Mouse (Mus musculus): ENCODE measurements around the gene Megf11. TPM values are rescaled to one million over a fixed set of nuclear protein-coding genes. Genes with fewer than 3 reads are reported as not detected.

The Megf11 gene
- polyA plus RNA-seq, 1 experiment from 2014 or later = 1.0 TPM

GRCm38 (mm10) chr9:64649393-64649792 is 264.0 kb downstream of the Megf11 start:
- 72% methylated on average over 9 of the region's 9 CpGs for WGBS
- Histone ChIP-seq H3K9me3 (no peaks in the 10 kb centered on the region), H3K9ac (no peak overlapping the region), H3K4me2 (no peak overlapping the region), H3K27me3 (no peaks in the 10 kb centered on the region), H3K36me3 (no peaks in the 10 kb centered on the region), H3K4me1 (no peaks in the 10 kb centered on the region), H3K4me3 (no peak overlapping the region), H3K27ac (no peak overlapping the region)
- no peak for ATAC-seq (ENCODE audit: borderline replicate concordance, extremely low read depth, low FRiP score, low TSS enrichment)

- H3K4me1 ChIP-seq = no peaks in the 10 kb centered on the region
- no peaks in the 10 kb centered on the region for H3K27me3 ChIP-seq
- H3K36me3 ChIP-seq = no peaks in the 10 kb centered on the region
- no peaks in the 10 kb centered on the region for H3K9me3 ChIP-seq
- no peak overlapping the region for H3K9ac ChIP-seq
- no peak overlapping the region for H3K4me3 ChIP-seq
- no peak overlapping the region for H3K27ac ChIP-seq
- 34% methylated on average over 2 of the region's 2 CpGs for WGBS
- no peak for ATAC-seq (ENCODE audit: borderline replicate concordance, extremely low read depth, low FRiP score, low TSS enrichment)
- no peak overlapping the region for H3K4me2 ChIP-seq
Measured at GRCm38 (mm10) chr9:64649892-64650291, 264.5 kb downstream of the Megf11 start.

DNA sequence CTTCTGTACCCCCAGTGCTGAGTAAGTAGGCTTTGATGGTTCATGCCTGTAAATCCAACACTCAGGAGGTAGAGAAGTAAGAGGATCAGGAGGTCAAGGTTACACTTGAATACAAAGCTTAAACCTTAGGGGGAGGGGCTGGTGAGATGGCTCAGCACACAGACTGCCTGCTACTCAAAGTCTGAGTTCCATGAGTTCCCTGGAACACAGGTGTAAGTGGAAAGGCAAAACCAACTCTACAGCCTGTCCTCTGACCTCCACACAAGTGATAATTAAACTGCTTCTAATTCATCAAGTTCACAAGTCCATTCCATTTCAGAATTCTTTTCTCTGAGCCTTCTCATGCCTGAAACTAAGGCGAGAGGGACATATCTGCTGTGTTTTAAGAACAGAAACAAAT is 265.8 kb downstream of the Megf11 start:
- no peaks in the 10 kb centered on the region for H3K9me3 ChIP-seq
- H3K27ac ChIP-seq = no peak overlapping the region
- ATAC-seq (ENCODE audit: borderline replicate concordance, extremely low read depth, low FRiP score, low TSS enrichment) = no peak
- H3K27me3 ChIP-seq = no peaks in the 10 kb centered on the region
- H3K9ac ChIP-seq = no peak overlapping the region
- H3K4me1 ChIP-seq = no peaks in the 10 kb centered on the region
- no peaks in the 10 kb centered on the region for H3K36me3 ChIP-seq
- 66% methylated on average over 1 of the region's 1 CpGs for WGBS
- H3K4me3 ChIP-seq = no peak overlapping the region
- no peak overlapping the region for H3K4me2 ChIP-seq

- Histone ChIP-seq H3K27ac (no peak overlapping the region), H3K36me3 (no peaks in the 10 kb centered on the region), H3K9me3 (no peaks in the 10 kb centered on the region), H3K27me3 (no peaks in the 10 kb centered on the region), H3K9ac (no peak overlapping the region), H3K4me1 (no peaks in the 10 kb centered on the region), H3K4me3 (no peak overlapping the region), H3K4me2 (no peak overlapping the region)
- no peak for ATAC-seq (ENCODE audit: borderline replicate concordance, extremely low read depth, low FRiP score, low TSS enrichment)
- 29% methylated on average over 4 of the region's 4 CpGs for WGBS
Measured at GRCm38 (mm10) chr9:64651689-64652088, 266.3 kb downstream of the Megf11 start.

DNA sequence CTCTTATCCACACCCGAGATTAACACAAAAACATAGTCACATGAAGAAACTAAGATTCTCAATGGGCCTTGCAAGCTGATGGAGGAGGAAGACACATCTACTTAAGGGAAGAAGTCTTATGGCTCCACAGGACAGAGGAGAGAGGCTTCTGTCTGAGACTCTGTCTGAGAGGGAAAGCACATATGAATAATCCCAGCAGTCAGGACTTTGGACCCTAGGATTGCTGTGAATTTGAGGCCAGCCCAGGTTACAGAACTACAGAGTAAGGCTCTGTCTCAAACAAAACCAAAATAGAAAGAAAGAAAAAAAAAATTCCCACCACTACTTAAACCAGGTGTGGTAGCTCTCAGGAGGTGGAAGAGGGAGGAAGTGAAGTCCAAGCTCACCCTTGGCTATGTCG is 266.7 kb downstream of the Megf11 start:
- no peak overlapping the region for H3K4me2 ChIP-seq
- H3K27ac ChIP-seq = no peak overlapping the region
- H3K36me3 ChIP-seq = no peaks in the 10 kb centered on the region
- no peaks in the 10 kb centered on the region for H3K27me3 ChIP-seq
- ATAC-seq (ENCODE audit: borderline replicate concordance, extremely low read depth, low FRiP score, low TSS enrichment) = no peak
- WGBS = 41% methylated on average over 2 of the region's 2 CpGs
- H3K9ac ChIP-seq = no peak overlapping the region
- no peaks in the 10 kb centered on the region for H3K9me3 ChIP-seq
- H3K4me3 ChIP-seq = no peak overlapping the region
- H3K4me1 ChIP-seq = no peaks in the 10 kb centered on the region

DNA sequence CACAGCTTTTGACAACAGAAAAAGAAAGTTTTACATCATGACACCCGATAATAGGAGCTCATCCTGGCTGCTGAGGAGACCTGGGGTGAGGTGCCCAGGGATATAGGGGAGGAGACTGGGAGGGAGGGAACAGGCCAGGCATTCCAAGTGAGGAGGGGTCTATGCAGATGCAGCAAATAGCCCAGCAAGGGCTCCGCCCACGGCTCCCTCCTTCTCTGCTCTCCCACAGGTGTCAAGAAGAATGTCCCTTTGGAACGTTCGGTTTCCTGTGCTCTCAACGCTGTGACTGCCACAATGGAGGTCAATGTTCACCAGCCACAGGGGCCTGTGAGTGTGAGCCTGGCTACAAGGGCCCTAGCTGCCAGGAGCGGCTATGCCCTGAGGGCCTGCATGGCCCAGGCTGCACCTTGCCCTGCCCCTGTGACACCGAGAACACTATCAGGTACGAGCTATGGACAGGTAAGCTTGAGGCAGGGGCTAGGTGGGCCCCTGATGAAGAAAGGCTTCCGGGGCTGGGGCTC is 267.5 kb downstream of the Megf11 start:
- no peaks in the 10 kb centered on the region for H3K36me3 ChIP-seq
- H3K27me3 ChIP-seq = no peaks in the 10 kb centered on the region
- H3K9me3 ChIP-seq = no peaks in the 10 kb centered on the region
- no peak overlapping the region for H3K9ac ChIP-seq
- H3K4me3 ChIP-seq = no peak overlapping the region
- H3K4me1 ChIP-seq = no peaks in the 10 kb centered on the region
- H3K4me2 ChIP-seq = no peak overlapping the region
- no peak overlapping the region for H3K27ac ChIP-seq
- no peak for ATAC-seq (ENCODE audit: borderline replicate concordance, extremely low read depth, low FRiP score, low TSS enrichment)
- WGBS = 59% methylated on average over 10 of the region's 10 CpGs

DNA sequence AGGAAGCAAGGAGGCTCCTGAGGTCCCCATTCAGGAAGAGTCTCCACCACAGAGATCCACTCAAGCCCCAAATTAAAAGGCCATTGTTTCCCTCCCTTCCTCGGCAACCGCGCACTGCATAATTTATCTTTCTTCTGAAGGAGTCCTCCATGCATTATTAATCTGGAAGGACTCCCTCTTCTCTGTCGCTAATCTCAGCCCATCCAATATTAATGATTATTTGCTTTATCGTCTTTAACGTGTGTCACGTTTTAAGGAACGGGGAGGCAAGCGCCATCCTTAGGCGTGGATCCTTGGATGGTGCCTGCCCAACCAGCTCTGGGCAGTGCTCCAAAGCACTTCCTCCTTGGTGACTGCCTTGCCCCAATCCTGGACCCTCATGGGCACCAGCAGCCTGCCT is 269.3 kb downstream of the Megf11 start:
- Histone ChIP-seq H3K9me3 (no peaks in the 10 kb centered on the region), H3K9ac (no peak overlapping the region), H3K4me2 (no peak overlapping the region), H3K27me3 (no peaks in the 10 kb centered on the region), H3K36me3 (no peaks in the 10 kb centered on the region), H3K27ac (no peak overlapping the region), H3K4me1 (no peaks in the 10 kb centered on the region), H3K4me3 (no peak overlapping the region)
- no peak for ATAC-seq (ENCODE audit: borderline replicate concordance, extremely low read depth, low FRiP score, low TSS enrichment)
- WGBS = 83% methylated on average over 10 of the region's 10 CpGs

DNA sequence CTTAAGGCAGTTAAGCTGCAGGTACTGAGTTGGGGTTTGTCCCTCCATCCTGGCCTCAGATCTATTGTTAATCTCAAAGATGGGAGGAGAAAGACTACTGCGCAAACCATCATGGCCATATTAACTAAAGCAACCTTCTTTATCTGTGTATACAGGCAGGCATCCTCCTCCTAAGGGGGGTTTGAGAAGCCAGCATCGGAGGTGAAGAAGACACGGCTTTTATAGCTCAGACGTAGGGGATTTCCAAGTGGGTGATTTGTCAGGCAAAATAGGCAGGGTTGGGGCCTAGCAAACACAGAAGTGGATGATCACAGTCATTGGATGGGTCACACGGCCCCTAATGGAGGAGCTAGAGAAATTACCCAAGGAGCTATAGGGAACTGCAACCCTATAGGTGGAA is 271.2 kb downstream of the Megf11 start:
- Histone ChIP-seq H3K27ac (no peak overlapping the region), H3K9me3 (no peaks in the 10 kb centered on the region), H3K36me3 (no peaks in the 10 kb centered on the region), H3K4me1 (no peaks in the 10 kb centered on the region), H3K4me3 (no peak overlapping the region), H3K9ac (no peak overlapping the region), H3K4me2 (no peak overlapping the region), H3K27me3 (no peaks in the 10 kb centered on the region)
- whole genome bisulfite sequencing = 87% methylated on average over 5 of the region's 5 CpGs
- no peak for ATAC-seq (ENCODE audit: borderline replicate concordance, extremely low read depth, low FRiP score, low TSS enrichment)

DNA sequence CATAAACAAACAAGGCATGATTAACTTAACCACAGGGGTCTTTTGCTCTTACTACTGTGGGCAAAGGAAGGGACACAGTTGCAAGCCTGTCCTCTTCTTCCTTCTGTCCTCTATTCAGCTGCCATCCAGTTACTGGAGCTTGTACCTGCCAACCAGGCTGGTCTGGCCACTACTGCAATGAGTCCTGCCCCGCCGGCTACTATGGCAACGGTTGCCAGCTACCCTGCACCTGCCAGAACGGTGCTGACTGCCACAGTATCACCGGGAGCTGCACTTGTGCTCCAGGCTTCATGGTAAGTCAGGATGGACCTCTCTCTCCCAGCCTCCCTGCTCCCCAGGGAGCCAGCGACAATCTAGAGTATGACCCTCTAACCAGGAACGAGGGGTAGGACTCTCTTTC is 274.8 kb downstream of the Megf11 start:
- H3K9me3 ChIP-seq = no peaks in the 10 kb centered on the region
- whole genome bisulfite sequencing = 66% methylated on average over 7 of the region's 7 CpGs
- H3K36me3 ChIP-seq = no peaks in the 10 kb centered on the region
- H3K27me3 ChIP-seq = no peaks in the 10 kb centered on the region
- H3K27ac ChIP-seq = no peak overlapping the region
- no peak for ATAC-seq (ENCODE audit: borderline replicate concordance, extremely low read depth, low FRiP score, low TSS enrichment)
- H3K4me1 ChIP-seq = no peaks in the 10 kb centered on the region
- no peak overlapping the region for H3K9ac ChIP-seq
- H3K4me2 ChIP-seq = no peak overlapping the region
- no peak overlapping the region for H3K4me3 ChIP-seq

DNA sequence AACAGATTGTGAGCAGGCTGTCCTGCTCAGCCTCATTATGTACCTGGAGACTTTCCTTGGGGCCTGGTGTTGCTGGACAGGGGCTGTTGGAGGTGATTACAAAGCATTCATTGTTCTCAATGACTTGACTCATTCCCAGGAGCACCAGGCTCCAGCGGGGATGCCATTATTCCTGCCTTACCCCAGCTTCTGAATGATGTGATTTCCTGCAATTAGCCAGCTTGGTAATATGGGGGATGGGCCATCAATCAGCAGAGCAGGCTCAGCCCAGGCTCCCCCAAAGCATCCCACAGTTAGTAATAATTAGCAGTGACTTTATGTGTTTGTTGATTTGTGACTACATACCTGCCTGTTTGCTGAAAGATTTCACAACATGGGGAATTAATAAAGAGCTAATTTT is 279.2 kb downstream of the Megf11 start:
- ATAC-seq (ENCODE audit: borderline replicate concordance, extremely low read depth, low FRiP score, low TSS enrichment) = no peak
- Histone ChIP-seq H3K4me1 (0 out of 2 replicates have a peak, but pooled peaks cover 2% of the 10 kb centered on the region), H3K9ac (no peak overlapping the region), H3K9me3 (no peaks in the 10 kb centered on the region), H3K27me3 (no peaks in the 10 kb centered on the region), H3K27ac (no peak overlapping the region), H3K4me3 (no peak overlapping the region), H3K4me2 (no peak overlapping the region), H3K36me3 (no peaks in the 10 kb centered on the region)
- 9% methylated on average over 1 of the region's 1 CpGs for WGBS

DNA sequence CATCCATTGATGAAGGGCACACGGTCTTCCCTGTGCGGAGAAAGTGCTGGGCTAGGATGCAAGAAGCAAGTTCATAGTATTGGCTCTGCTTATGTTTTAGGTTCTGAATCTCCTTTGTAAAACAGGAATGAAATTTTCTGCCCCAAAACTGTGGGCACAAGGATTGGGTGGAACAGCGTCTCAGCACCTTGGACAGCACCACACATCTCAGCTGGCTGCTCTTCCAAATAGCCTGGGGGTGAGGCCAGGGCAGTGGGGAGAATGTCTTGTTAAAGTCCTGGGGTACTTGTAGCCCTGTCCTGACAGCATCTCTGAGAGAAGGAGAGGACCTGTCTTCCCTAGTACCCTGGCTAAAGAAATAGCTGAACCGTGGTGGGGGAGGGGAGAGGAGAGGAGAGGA is 281.1 kb downstream of the Megf11 start:
- no peak overlapping the region for H3K4me2 ChIP-seq

GRCm38 (mm10) chr9:64667513-64667912 is 282.1 kb downstream of the Megf11 start:
- H3K4me3 ChIP-seq = no peak overlapping the region
- H3K27ac ChIP-seq = no peak overlapping the region
- WGBS = 5% methylated on average over 5 of the region's 5 CpGs
- no peak overlapping the region for H3K4me2 ChIP-seq
- no peaks in the 10 kb centered on the region for H3K9me3 ChIP-seq
- H3K9ac ChIP-seq = no peak overlapping the region
- no peaks in the 10 kb centered on the region for H3K27me3 ChIP-seq
- H3K36me3 ChIP-seq = no peaks in the 10 kb centered on the region
- ATAC-seq (ENCODE audit: borderline replicate concordance, extremely low read depth, low FRiP score, low TSS enrichment) = no peak
- H3K4me1 ChIP-seq = 0 out of 2 replicates have a peak, but pooled peaks cover 2% of the 10 kb centered on the region

More for the DNA sequence above, 281.1 kb downstream of the Megf11 start:
- WGBS = 28% methylated on average over 4 of the region's 4 CpGs
- no peak for ATAC-seq (ENCODE audit: borderline replicate concordance, extremely low read depth, low FRiP score, low TSS enrichment)
- no peaks in the 10 kb centered on the region for H3K36me3 ChIP-seq
- H3K4me1 ChIP-seq = 0 out of 2 replicates have a peak, but pooled peaks cover 2% of the 10 kb centered on the region
- no peak overlapping the region for H3K27ac ChIP-seq
- no peak overlapping the region for H3K4me3 ChIP-seq
- no peaks in the 10 kb centered on the region for H3K9me3 ChIP-seq
- H3K9ac ChIP-seq = no peak overlapping the region
- no peaks in the 10 kb centered on the region for H3K27me3 ChIP-seq

DNA sequence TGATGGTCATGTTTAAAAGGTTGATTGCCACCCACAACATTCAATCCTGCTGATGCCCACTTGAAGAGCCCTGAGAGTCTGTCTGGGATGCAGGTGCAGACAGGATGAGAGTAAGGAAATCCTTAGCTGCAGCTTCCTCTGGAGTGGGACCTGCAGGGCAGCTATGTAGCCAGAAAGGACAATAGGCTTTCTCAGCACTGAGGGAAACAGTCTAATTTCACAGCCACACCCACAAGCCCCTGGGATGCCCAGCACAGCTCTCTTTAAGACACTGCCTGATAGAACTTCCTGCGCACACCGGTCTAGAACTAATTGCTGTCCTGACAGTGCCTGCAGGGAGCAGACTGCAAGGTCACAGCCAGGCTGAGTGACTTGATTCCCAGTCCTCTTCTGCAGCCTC is 282.6 kb downstream of the Megf11 start:
- 0 out of 2 replicates have a peak, but pooled peaks cover 2% of the 10 kb centered on the region for H3K4me1 ChIP-seq
- H3K4me2 ChIP-seq = no peak overlapping the region
- H3K9ac ChIP-seq = no peak overlapping the region
- H3K27me3 ChIP-seq = no peaks in the 10 kb centered on the region
- H3K27ac ChIP-seq = no peak overlapping the region
- 78% methylated on average over 2 of the region's 2 CpGs for WGBS
- no peaks in the 10 kb centered on the region for H3K9me3 ChIP-seq
- ATAC-seq (ENCODE audit: borderline replicate concordance, extremely low read depth, low FRiP score, low TSS enrichment) = no peak
- H3K4me3 ChIP-seq = no peak overlapping the region
- no peaks in the 10 kb centered on the region for H3K36me3 ChIP-seq
